Mouse (Mus musculus): ENCODE measurements around the gene Gm17334. TPM values are rescaled to one million over a fixed set of nuclear protein-coding genes. Genes with fewer than 3 reads are reported as not detected.

Gene Gm17334
- polyA plus RNA-seq, 1 experiment: 0.19 TPM

- H3K27me3 ChIP-seq (ENCODE audit: control insufficient read depth, insufficient read depth, insufficient read length): no peaks in the 10 kb centered on the region
- TF ChIP-seq MYOD1 (IDR thresholded peaks at IDR 0.05; ENCODE audit: control insufficient read depth in 1 of 3, insufficient read length in 2 of 3, low read depth in 2 of 3): peak in 2 of 3 experiments; percentile 24 to 70
- no peak for TF ChIP-seq USF1 (IDR thresholded peaks at IDR 0.05; ENCODE audit: low read depth)
- no peak for TF ChIP-seq E2F4 (IDR thresholded peaks at IDR 0.05; ENCODE audit: insufficient read depth)
- no peak for TF ChIP-seq REST (IDR thresholded peaks at IDR 0.05; ENCODE audit: insufficient read depth, insufficient read length)
- TF ChIP-seq SRF (IDR thresholded peaks at IDR 0.05; ENCODE audit: control insufficient read depth, insufficient read length, low read depth): peak; percentile 90
- TF ChIP-seq TCF12 (IDR thresholded peaks at IDR 0.05; ENCODE audit: insufficient read depth, poor library complexity, severe bottlenecking): peak; percentile 52
- peak in 2 of 3 experiments; percentile 35 to 80 for TF ChIP-seq MYOG (IDR thresholded peaks at IDR 0.05; ENCODE audit: control insufficient read depth in 1 of 3, insufficient read depth in 1 of 3, insufficient read length in 2 of 3, low read depth in 2 of 3)
- TF ChIP-seq MAX (IDR thresholded peaks at IDR 0.05; ENCODE audit: low read depth): no peak
- TF ChIP-seq POLR2AphosphoS2 (IDR thresholded peaks at IDR 0.05; ENCODE audit: insufficient read length, low read depth): peak; percentile 69
- TF ChIP-seq POLR2A (IDR thresholded peaks at IDR 0.05; ENCODE audit: insufficient read length, low read depth): peak; percentile 72
- no peak for TF ChIP-seq TCF3 (IDR thresholded peaks at IDR 0.05; ENCODE audit: insufficient read length, low read depth)
- TF ChIP-seq CEBPB (IDR thresholded peaks at IDR 0.05; ENCODE audit: insufficient read depth, poor library complexity, severe bottlenecking): no peak
- H3K4me2 ChIP-seq (ENCODE audit: low read depth): peak overlapping the region; percentile 80
- H3ac ChIP-seq (ENCODE audit: control insufficient read depth, insufficient read length): peak overlapping the region; percentile 20
- no peaks in the 10 kb centered on the region for H3K79me2 ChIP-seq (ENCODE audit: control insufficient read depth, insufficient read depth)
- peak overlapping the region; percentile 15 for H3K4me3 ChIP-seq
- no peaks in the 10 kb centered on the region for H3K36me3 ChIP-seq (ENCODE audit: control insufficient read depth, insufficient read depth)
Measured at GRCm38 (mm10) chr11:53794671-53795557, 21.9 kb upstream of the Gm17334 start.

- H3K4me2 ChIP-seq (ENCODE audit: low read depth): peak overlapping the region; percentile 80
- H3K79me2 ChIP-seq (ENCODE audit: control insufficient read depth, insufficient read depth): no peaks in the 10 kb centered on the region
- H3K36me3 ChIP-seq (ENCODE audit: control insufficient read depth, insufficient read depth): no peaks in the 10 kb centered on the region
- no peak overlapping the region for H3ac ChIP-seq (ENCODE audit: control insufficient read depth, insufficient read length)
- H3K27me3 ChIP-seq (ENCODE audit: control insufficient read depth, insufficient read depth, insufficient read length): no peaks in the 10 kb centered on the region
- TF ChIP-seq POLR2A (IDR thresholded peaks at IDR 0.05; ENCODE audit: insufficient read length, low read depth) (no peak), REST (IDR thresholded peaks at IDR 0.05; ENCODE audit: insufficient read depth, insufficient read length) (no peak), SRF (IDR thresholded peaks at IDR 0.05; ENCODE audit: control insufficient read depth, insufficient read length, low read depth) (no peak), MAX (IDR thresholded peaks at IDR 0.05; ENCODE audit: low read depth) (no peak), E2F4 (IDR thresholded peaks at IDR 0.05; ENCODE audit: insufficient read depth) (no peak), POLR2AphosphoS2 (IDR thresholded peaks at IDR 0.05; ENCODE audit: insufficient read length, low read depth) (no peak), TCF3 (IDR thresholded peaks at IDR 0.05; ENCODE audit: insufficient read length, low read depth) (no peak), USF1 (IDR thresholded peaks at IDR 0.05; ENCODE audit: low read depth) (no peak), MYOG (IDR thresholded peaks at IDR 0.05; ENCODE audit: control insufficient read depth in 1 of 3, insufficient read depth in 1 of 3, insufficient read length in 2 of 3, low read depth in 2 of 3) (no peak), CEBPB (IDR thresholded peaks at IDR 0.05; ENCODE audit: insufficient read depth, poor library complexity, severe bottlenecking) (no peak), MYOD1 (IDR thresholded peaks at IDR 0.05; ENCODE audit: control insufficient read depth in 1 of 3, insufficient read length in 2 of 3, low read depth in 2 of 3) (no peak), TCF12 (IDR thresholded peaks at IDR 0.05; ENCODE audit: insufficient read depth, poor library complexity, severe bottlenecking) (no peak)
- H3K4me3 ChIP-seq: peak overlapping the region; percentile 15
Measured at GRCm38 (mm10) chr11:53794015-53794414, 21.0 kb upstream of the Gm17334 start.

- H3K79me2 ChIP-seq (ENCODE audit: control insufficient read depth, insufficient read depth): no peaks in the 10 kb centered on the region
- TF ChIP-seq USF1 (IDR thresholded peaks at IDR 0.05; ENCODE audit: low read depth) (no peak), MYOD1 (IDR thresholded peaks at IDR 0.05; ENCODE audit: control insufficient read depth in 1 of 3, insufficient read length in 2 of 3, low read depth in 2 of 3) (no peak), CEBPB (IDR thresholded peaks at IDR 0.05; ENCODE audit: insufficient read depth, poor library complexity, severe bottlenecking) (no peak), TCF3 (IDR thresholded peaks at IDR 0.05; ENCODE audit: insufficient read length, low read depth) (no peak), TCF12 (IDR thresholded peaks at IDR 0.05; ENCODE audit: insufficient read depth, poor library complexity, severe bottlenecking) (no peak), SRF (IDR thresholded peaks at IDR 0.05; ENCODE audit: control insufficient read depth, insufficient read length, low read depth) (no peak), MAX (IDR thresholded peaks at IDR 0.05; ENCODE audit: low read depth) (no peak), MYOG (IDR thresholded peaks at IDR 0.05; ENCODE audit: control insufficient read depth in 1 of 3, insufficient read depth in 1 of 3, insufficient read length in 2 of 3, low read depth in 2 of 3) (no peak), POLR2AphosphoS2 (IDR thresholded peaks at IDR 0.05; ENCODE audit: insufficient read length, low read depth) (no peak)
- H3K27me3 ChIP-seq (ENCODE audit: control insufficient read depth, insufficient read depth, insufficient read length): no peaks in the 10 kb centered on the region
- H3K4me2 ChIP-seq (ENCODE audit: low read depth): no peak overlapping the region
- H3ac ChIP-seq (ENCODE audit: control insufficient read depth, insufficient read length): no peak overlapping the region
- no peak overlapping the region for H3K4me3 ChIP-seq
- no peaks in the 10 kb centered on the region for H3K36me3 ChIP-seq (ENCODE audit: control insufficient read depth, insufficient read depth)
Measured at GRCm38 (mm10) chr11:53792986-53793385, 20.0 kb upstream of the Gm17334 start.

- TF ChIP-seq MYOD1 (IDR thresholded peaks at IDR 0.05; ENCODE audit: control insufficient read depth in 1 of 3, insufficient read length in 2 of 3, low read depth in 2 of 3) (no peak), USF1 (IDR thresholded peaks at IDR 0.05; ENCODE audit: low read depth) (no peak), SRF (IDR thresholded peaks at IDR 0.05; ENCODE audit: control insufficient read depth, insufficient read length, low read depth) (no peak), CEBPB (IDR thresholded peaks at IDR 0.05; ENCODE audit: insufficient read depth, poor library complexity, severe bottlenecking) (no peak), MAX (IDR thresholded peaks at IDR 0.05; ENCODE audit: low read depth) (no peak), TCF3 (IDR thresholded peaks at IDR 0.05; ENCODE audit: insufficient read length, low read depth) (no peak), TCF12 (IDR thresholded peaks at IDR 0.05; ENCODE audit: insufficient read depth, poor library complexity, severe bottlenecking) (no peak), POLR2A (IDR thresholded peaks at IDR 0.05; ENCODE audit: insufficient read length, low read depth) (no peak), E2F4 (IDR thresholded peaks at IDR 0.05; ENCODE audit: insufficient read depth) (no peak), POLR2AphosphoS2 (IDR thresholded peaks at IDR 0.05; ENCODE audit: insufficient read length, low read depth) (no peak), MYOG (IDR thresholded peaks at IDR 0.05; ENCODE audit: control insufficient read depth in 1 of 3, insufficient read depth in 1 of 3, insufficient read length in 2 of 3, low read depth in 2 of 3) (no peak)
- no peak overlapping the region for H3K4me2 ChIP-seq (ENCODE audit: low read depth)
- H3K79me2 ChIP-seq (ENCODE audit: control insufficient read depth, insufficient read depth): no peaks in the 10 kb centered on the region
- H3ac ChIP-seq (ENCODE audit: control insufficient read depth, insufficient read length): no peak overlapping the region
- no peaks in the 10 kb centered on the region for H3K36me3 ChIP-seq (ENCODE audit: control insufficient read depth, insufficient read depth)
- H3K27me3 ChIP-seq (ENCODE audit: control insufficient read depth, insufficient read depth, insufficient read length): no peaks in the 10 kb centered on the region
- no peak overlapping the region for H3K4me3 ChIP-seq
Measured at GRCm38 (mm10) chr11:53789277-53789676, 16.3 kb upstream of the Gm17334 start.

Data from myocyte (in vitro differentiated cells).